Comparison of ENCODE assay signal across 8 mouse cellular contexts in the genomic region with DNA sequence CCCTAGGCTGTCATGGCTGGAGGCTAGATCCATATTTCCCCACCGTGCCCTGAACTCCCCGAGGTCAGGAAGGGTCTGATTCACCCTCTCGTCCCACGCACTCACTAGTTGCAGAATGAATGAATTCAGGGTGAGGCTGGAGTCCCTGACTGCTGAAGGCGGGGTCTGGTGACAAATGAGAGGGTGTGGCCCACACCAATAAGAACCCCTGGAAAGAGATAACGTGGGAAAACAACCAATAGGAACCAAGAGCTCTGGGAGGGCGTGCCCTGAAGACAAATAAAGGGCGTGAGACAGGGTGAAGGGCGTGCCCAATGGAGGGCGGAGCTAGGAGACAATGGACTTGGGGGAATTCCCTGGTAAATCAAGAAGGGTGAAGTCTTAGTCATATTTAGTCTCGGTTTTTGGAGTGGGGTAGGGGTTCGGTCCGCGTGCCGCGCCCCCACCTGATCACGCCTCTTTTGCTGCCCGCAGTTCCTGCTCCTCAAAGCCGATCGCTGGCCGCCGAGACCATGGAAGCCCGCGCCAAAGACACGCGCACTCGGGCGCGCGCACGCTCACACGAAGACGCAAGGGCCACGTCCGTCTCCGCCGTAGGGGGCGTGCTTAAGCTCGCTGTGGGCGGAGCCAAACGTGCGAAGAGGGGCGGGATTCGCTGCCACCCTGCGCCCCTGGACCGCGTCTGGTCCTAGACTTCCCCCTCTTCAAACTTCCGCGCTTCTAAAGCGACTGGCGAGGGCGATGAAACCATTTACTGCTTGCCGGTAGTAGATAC. TPM values are rescaled to one million over a fixed set of nuclear protein-coding genes. Genes with fewer than 3 reads are reported as not detected.
A peak's percentile ranks its signal among the peaks of the same experiment; 100 is the strongest.
DNase-seq lines count a peak whose midpoint lies in the region; ATAC-seq and TF ChIP-seq lines count a peak whose summit lies in the region.

No protein-coding gene starts in this region.

- peak; percentile 82 for ATAC-seq in megakaryocyte progenitor cell, adult 5-6 weeks (replicated peaks; ENCODE audit: poor library complexity)

- TF ChIP-seq CTCF in cortical plate, adult 2 months (IDR thresholded peaks at IDR 0.05; ENCODE audit: extremely low read depth, insufficient read depth, low read length) = no peak

- peak overlapping the region; percentile 43 for H3K4me3 ChIP-seq in cortical plate, adult 2 months (ENCODE audit: insufficient read depth, low read length)

- DNase-seq in ZHBTc4 (ENCODE audit: low read depth, low spot score) = peak; percentile 98
- DNase-seq in gastrocnemius, adult 8-10 months (ENCODE audit: low spot score in 2 of 2) = peak; percentile 88 to 89
- peak; percentile 98 for DNase-seq in induced T-regulatory cell, adult 2 months (ENCODE audit: low read depth)
- peak; percentile 91 to 96 for DNase-seq in left cerebral cortex, adult 9 months (ENCODE audit: low spot score in 2 of 2)
- DNase-seq in right cerebral cortex, postnatal 14 days = peak; percentile 96
- peak; percentile 89 to 90 for DNase-seq in urinary bladder, postnatal 36 days (ENCODE audit: low spot score in 2 of 2)

- H3K27ac ChIP-seq in cortical plate, adult 2 months (ENCODE audit: insufficient read depth, low read length) = peak overlapping the region; percentile 18; the same call in 1 of the 2 replicates

- peaks cover 2% of the 10 kb centered on the region; the same call in 1 of the 2 replicates for H3K4me1 ChIP-seq in cortical plate, adult 2 months (ENCODE audit: control insufficient read depth, insufficient read depth, low read length)

- peak; percentile 58; the same call in 1 of the 2 replicates for TF ChIP-seq POLR2A in cortical plate, adult 2 months (IDR thresholded peaks at IDR 0.05; ENCODE audit: extremely low read depth, insufficient read depth, low read length)

RNA-seq across cellular contexts. Expression of a gene that starts 0.5 kb away (rescaled TPM):
- 24.3 and 26.3 TPM in 2 replicates for polyA plus RNA-seq in cortical plate, adult 2 months (2012; rRNA removed)
- under 1 TPM; 0.27 to 0.65 (median 0.42) TPM for total RNA-seq in gastrocnemius, adult 8-10 months (2022)
- total RNA-seq in megakaryocyte progenitor cell, adult 5-6 weeks (2015) = 2.1 and 4.2 TPM in 2 replicates
- 1.5 and 1.8 TPM in 2 replicates for total RNA-seq in megakaryocyte progenitor cell, adult 5-6 weeks (2017)

RNA-seq across cellular contexts. Expression of a gene that starts 6.8 kb away (rescaled TPM):
- polyA plus RNA-seq in cortical plate, adult 2 months (2012; rRNA removed) = 1.4 and 1.9 TPM in 2 replicates
- total RNA-seq in gastrocnemius, adult 8-10 months (2022) = 1 to 10 TPM in 2 of 4 experiments, under 1 TPM in 2; 0.94 to 2.5 (median 1.4) TPM
- total RNA-seq in megakaryocyte progenitor cell, adult 5-6 weeks (2015) = 0.52 and 0.61 TPM in 2 replicates
- total RNA-seq in megakaryocyte progenitor cell, adult 5-6 weeks (2017) = 0.20 and 1.6 TPM in 2 replicates

RNA-seq across cellular contexts. Expression of a gene that starts 8.3 kb away (rescaled TPM):
- polyA plus RNA-seq in cortical plate, adult 2 months (2012; rRNA removed) = 63.4 and 65.6 TPM in 2 replicates
- total RNA-seq in gastrocnemius, adult 8-10 months (2022) = 10 to 100 TPM; 28.1 to 37.8 (median 33.7) TPM
- 121 and 126 TPM in 2 replicates for total RNA-seq in megakaryocyte progenitor cell, adult 5-6 weeks (2015)
- total RNA-seq in megakaryocyte progenitor cell, adult 5-6 weeks (2017) = 47.0 and 53.6 TPM in 2 replicates

RNA-seq across cellular contexts. Expression of a gene that starts 13.2 kb away (rescaled TPM):
- 14.3 and 15.5 TPM in 2 replicates for polyA plus RNA-seq in cortical plate, adult 2 months (2012; rRNA removed)
- total RNA-seq in gastrocnemius, adult 8-10 months (2022) = 10 to 100 TPM; 30.0 to 40.5 (median 34.4) TPM
- total RNA-seq in megakaryocyte progenitor cell, adult 5-6 weeks (2015) = not detected in 2 replicates
- total RNA-seq in megakaryocyte progenitor cell, adult 5-6 weeks (2017) = 0.04 TPM in 1 of 2 replicates, not detected in the other

RNA-seq across cellular contexts. Expression of a gene that starts 16.3 kb away (rescaled TPM):
- 2.4 and 2.9 TPM in 2 replicates for polyA plus RNA-seq in cortical plate, adult 2 months (2012; rRNA removed)
- 1 to 10 TPM in 3 of 4 experiments, under 1 TPM in 1; 0.99 to 2.7 (median 1.4) TPM for total RNA-seq in gastrocnemius, adult 8-10 months (2022)
- 0.49 and 0.71 TPM in 2 replicates for total RNA-seq in megakaryocyte progenitor cell, adult 5-6 weeks (2015)
- 0.33 and 0.88 TPM in 2 replicates for total RNA-seq in megakaryocyte progenitor cell, adult 5-6 weeks (2017)

Comparison
In these comparisons a context has a peak if more than half of its experiments do, and no peak if none do; other contexts are left out.
1. Peak in every context shown above with its lines: DNase-seq, ATAC-seq, H3K4me3 ChIP-seq and H3K27ac ChIP-seq.